1 mouse cellular context compared by ENCODE assay signal in genomic region chr4:119234348-119234747, GRCm38 (mm10).
TF ChIP-seq lines count a peak whose summit lies in the region.

No protein-coding gene starts in this region.

TF ChIP-seq in myocyte, 11 proteins besides CTCF, POLR2A, EP300 and RAD21 (continued from another document):
- TF ChIP-seq POLR2AphosphoS2 (IDR thresholded peaks at IDR 0.05; ENCODE audit: insufficient read length, low read depth) (no peak), E2F4 (IDR thresholded peaks at IDR 0.05; ENCODE audit: insufficient read depth) (no peak), USF1 (IDR thresholded peaks at IDR 0.05; ENCODE audit: low read depth) (no peak)
TF ChIP-seq in myocyte: peak in this region for 0.
